Mouse (Mus musculus) layer of hippocampus, adult 11-12 months (tissue): ENCODE data around the gene Oip5.

Source experiments
- DNase-seq: peaks from one replicate; pipeline ENCODE4 v3.0.0; 2022; ENCODE audit warnings: low spot score

The Oip5 gene

GRCm38 (mm10) chr2:119584282-119584681 is 34.0 kb downstream of the Oip5 start:
- no peak for DNase-seq

- no peak for DNase-seq
Measured at GRCm38 (mm10) chr2:119583439-119583838, 34.8 kb downstream of the Oip5 start.

- no peak for DNase-seq
Measured at GRCm38 (mm10) chr2:119581571-119581970, 36.7 kb downstream of the Oip5 start.

- DNase-seq = no peak
Measured at GRCm38 (mm10) chr2:119572471-119572870, 45.8 kb downstream of the Oip5 start.

- DNase-seq = no peak
Measured at GRCm38 (mm10) chr2:119566182-119566855, 52.0 kb downstream of the Oip5 start.

- DNase-seq = no peak
Measured at GRCm38 (mm10) chr2:119565284-119565683, 53.0 kb downstream of the Oip5 start.

GRCm38 (mm10) chr2:119561794-119562193 is 56.5 kb downstream of the Oip5 start:
- DNase-seq = no peak
